Mouse (Mus musculus) thymus, adult 2 months (tissue): ENCODE measurements around the gene Casp14.

ENCODE experiments used
- CTCF ChIP-seq: fragments of 200-500 bp; IDR thresholded peaks from 2 replicates; pipeline ENCODE4 v1.5.1; 2012; ENCODE audit warnings: mild to moderate bottlenecking, control low read depth, low read length, moderate library complexity, borderline replicate concordance; ENCODE audit not compliant: control insufficient read depth, poor library complexity, insufficient read depth; ENCODE audit errors: extremely low read depth
- POLR2A ChIP-seq: fragments of 200-500 bp; IDR thresholded peaks from 2 replicates; pipeline ENCODE4 v1.6.1; 2012; ENCODE audit warnings: mild to moderate bottlenecking, low read length, control low read depth, moderate library complexity; ENCODE audit not compliant: control insufficient read depth, poor library complexity, insufficient read depth; ENCODE audit errors: extremely low read depth

DNA sequence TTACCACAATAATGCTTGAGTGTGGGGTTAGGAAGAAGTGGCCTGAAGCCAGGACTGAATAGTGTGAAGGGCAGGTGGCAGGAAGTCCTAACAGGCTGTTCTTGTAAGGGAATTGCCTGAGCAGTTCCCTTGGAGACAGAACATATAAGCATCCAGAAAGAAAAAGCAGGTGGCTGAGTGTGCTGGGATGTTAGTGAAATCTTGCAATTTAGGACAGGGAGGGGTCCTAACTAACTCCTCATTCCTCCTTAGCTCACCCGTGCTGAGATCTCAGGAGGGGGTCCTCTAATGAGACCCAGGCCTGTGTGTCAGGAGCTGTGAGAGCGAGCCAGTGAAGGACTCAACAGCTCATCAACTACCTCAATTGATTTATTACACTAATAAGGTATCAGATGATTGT, 5.3 kb upstream of the Casp14 start:
- TF ChIP-seq CTCF = no peak
- no peak for TF ChIP-seq POLR2A
